Mouse (Mus musculus) frontal cortex, adult (tissue): Measurements from ENCODE around the gene Slbp.

Experiments
- ATAC-seq: cut with Nextera tagmentation; 2 replicates; pipeline ENCODE4 v1.9.2; 2017; ENCODE audit warnings: mild to moderate bottlenecking, moderate library complexity, mixed read lengths; ENCODE audit not compliant: low TSS enrichment

Gene Slbp

DNA sequence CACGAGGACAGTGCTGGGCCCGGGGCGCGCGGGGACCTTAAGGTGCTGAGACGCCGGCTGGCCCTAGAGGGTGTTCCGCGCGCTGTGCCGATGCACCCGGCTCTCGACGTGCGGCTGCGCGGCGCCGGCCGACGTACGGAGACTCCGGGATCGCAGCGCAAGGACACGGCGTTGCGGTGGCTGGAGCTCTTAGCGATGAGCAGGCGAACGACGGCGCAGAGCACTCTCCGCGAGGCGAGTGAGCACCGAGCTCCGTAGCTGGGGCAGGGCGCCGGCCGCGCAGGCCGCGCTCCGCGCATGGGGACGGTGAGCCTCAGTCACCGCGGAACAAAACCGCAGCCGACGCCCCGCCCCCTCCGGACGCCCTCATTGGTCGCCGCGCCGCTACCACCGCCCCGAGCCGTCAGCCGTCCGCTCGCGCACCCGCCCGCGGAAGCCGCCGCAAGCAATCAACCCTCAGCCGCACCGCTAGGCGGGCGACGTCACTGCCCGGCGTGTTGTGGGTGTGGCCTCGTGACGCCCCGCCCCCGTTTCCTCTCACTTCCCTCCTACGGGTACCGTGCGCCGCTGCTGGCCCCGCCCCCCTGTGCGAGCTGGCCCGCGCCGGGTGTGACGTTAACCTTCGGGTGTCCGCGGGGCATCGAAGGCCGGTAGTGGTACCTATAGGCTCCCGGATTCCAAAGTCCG, 22.9 kb downstream of the Slbp start, which contains the start of the genes Fam53a and Gm9903:
Gene Fam53a, minus strand, starts transcription at position 335 of the 687 bp plus-strand sequence.
Gene Gm9903, plus strand, starts transcription at position 625 of the 687 bp plus-strand sequence.
- ATAC-seq = peak; percentile 97

- peak; percentile 25 for ATAC-seq
These were observed 23.5 kb downstream of the Slbp start for GRCm38 (mm10) chr5:33628820-33629300.

DNA sequence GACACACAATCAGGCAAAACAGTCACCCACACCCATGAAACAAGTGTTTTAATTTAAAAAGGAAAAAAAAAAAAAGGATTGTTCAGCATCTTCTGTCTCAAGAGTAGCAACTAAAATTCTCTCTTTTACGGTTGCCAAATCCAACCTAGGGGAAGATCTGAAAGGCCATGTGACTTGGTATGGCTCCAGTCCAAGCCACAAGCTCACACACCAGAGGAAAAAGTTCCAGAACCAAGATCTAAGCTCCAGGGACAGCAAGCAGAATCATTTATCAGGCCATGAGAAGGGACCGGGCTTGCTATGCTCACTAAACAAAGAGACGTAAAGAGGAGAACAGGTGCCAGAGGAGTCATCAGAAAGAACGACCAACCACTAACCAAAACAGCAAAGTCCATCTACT, 24.4 kb downstream of the Slbp start:
- ATAC-seq = no peak

- ATAC-seq = no peak
These were observed 28.6 kb downstream of the Slbp start for GRCm38 (mm10) chr5:33623766-33624165.

- no peak for ATAC-seq
These were observed 29.7 kb downstream of the Slbp start for GRCm38 (mm10) chr5:33622671-33623070.

- no peak for ATAC-seq
These were observed 38.0 kb downstream of the Slbp start for GRCm38 (mm10) chr5:33614391-33614790.

DNA sequence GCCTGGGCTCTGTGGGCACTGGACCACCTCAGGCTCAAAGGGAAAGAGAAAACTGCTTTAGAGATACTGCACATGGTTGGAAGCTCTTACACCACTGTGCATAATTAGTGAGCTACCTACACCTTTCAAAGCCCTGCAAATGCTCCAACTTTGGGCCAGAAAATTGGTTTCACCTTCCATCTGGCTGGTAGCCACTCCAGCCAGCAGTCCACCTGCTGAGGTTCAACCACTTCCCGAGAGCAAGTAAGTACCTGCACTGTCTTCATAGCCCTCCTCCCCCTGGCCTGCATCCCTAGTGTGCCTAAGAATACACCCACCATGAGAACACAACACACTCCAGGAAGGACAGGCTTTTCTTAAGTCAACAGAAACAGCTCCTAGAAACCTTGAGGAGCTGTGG, 40.6 kb downstream of the Slbp start:
- ATAC-seq = no peak

DNA sequence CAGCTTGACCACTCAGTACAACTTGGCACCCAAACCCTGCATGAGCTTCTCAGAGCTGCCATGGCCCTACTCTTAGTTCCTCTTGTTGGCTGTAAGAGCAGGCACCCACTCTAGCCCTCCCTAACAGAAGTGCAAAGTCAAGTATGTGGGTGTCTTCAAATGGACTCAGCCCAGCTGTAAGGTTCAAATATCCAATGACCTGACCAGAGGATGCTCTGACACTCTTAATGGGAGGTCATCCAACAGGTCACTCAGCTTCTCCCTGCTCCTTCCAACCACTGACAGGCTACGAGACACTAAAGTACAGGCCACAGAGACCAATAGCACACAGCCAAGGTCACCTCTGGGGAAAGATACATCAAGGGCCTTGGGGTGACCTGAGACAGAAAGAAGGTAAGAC, 43.1 kb downstream of the Slbp start:
- ATAC-seq = no peak

- ATAC-seq = no peak
These were observed 44.9 kb downstream of the Slbp start for GRCm38 (mm10) chr5:33607434-33607833.

GRCm38 (mm10) chr5:33606631-33607030, 45.7 kb downstream of the Slbp start:
- no peak for ATAC-seq

- ATAC-seq = no peak
These were observed 47.1 kb downstream of the Slbp start for GRCm38 (mm10) chr5:33605314-33605713.

DNA sequence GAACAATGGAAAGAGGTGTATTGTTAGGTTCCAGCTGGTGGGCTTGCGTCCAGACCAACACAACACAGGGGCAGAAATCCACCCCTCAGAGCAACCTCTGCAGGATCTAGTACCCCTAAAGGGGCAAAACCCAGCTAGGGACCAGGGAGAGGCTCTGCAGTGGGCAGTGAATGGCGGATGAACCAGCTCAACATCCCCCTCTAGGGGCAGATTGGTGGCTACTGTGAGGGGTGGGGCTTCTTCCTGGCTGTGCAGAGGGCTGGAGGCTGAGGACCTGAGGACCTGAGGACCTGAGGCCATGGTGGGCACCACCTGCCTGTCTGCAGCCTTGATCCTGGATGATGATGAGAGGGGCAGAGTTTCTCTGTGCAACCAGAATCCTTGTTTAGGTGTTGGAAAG, 58.8 kb downstream of the Slbp start:
- no peak for ATAC-seq

DNA sequence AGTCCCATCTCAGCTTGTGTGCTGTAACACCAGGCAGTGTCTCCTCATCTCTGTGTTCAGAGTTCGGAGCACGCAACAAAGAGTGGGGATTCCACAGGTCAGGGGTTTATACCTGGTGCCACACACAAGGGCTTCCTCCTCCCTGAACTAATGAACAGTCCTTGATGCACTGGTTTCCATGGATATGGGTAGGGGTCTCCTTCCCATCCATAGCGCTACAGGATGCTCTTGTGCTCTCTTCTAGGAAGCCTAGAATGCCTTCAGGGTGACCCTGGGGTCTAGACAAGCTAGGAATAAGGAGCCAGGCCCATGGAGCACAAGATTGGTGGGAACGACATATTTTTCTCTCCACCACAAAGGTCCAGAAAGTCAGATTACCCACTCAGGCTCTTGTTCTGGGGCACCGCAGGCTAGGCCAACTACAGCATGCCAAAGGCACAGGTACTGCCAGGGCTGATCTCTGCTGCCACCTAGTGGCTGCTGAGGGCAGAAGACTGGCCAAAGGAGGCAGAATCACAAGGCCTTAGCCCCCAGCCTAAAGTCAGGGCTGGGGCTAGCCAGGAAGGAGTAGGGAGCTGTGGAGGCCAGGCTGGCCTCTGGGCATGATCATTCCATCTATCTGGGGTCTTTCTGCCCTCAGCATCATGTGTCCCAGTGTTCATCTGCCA, 63.0 kb downstream of the Slbp start:
- peak; percentile 86 for ATAC-seq

DNA sequence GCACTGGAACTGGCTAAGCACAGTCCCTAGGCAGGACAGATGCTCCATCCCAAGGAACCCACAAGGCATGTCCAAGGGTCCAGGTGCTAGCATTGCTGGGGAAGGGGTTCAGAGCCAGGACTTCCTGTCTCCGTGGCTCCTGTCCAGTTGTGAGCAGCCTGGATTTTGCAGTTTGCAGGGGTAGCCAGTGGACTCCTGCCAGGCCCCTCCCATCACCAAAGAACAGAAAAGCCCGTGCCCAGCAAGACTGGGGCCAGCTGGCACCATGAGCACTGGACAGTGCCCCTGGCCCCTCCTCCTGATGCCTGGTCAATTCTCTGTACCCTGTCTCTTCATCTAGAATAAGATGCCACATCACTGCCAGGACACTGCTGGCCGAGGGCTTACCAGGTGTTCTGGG, 64.3 kb downstream of the Slbp start:
- ATAC-seq = no peak

DNA sequence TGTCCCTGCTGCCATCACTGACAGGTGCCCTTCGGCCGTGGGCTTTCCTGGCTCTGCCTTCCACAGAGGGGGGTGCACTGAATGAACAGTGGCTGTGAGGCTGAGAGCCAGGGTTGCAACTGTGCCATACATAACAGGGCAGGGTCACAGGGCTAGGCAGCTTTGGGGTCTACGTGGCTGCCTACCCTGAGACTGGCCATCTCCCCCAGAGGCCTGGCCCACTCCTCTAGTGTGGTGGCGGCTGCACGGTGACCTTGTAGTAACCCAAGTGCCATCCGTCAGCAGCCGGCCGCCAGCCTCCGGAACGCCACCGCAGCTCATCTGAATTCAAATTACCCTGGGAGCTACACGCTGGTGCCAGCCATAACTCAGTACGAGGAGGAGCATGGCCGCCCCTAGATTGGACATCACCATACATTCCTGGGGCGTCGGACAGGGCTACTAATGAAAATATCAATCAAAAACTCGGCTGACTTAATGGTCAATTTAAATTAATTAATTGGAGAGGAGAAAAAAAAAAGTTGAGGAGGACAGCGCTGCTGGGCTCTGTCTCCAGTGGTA, 64.8 kb downstream of the Slbp start:
- ATAC-seq = no peak
